Mouse (Mus musculus): Measurements from ENCODE around the gene Bicdl2. TPM values are rescaled to one million over a fixed set of nuclear protein-coding genes. Genes with fewer than 3 reads are reported as not detected.
A peak's percentile ranks its signal among the peaks of the same experiment; 100 is the strongest.

The Bicdl2 gene
- polyA plus RNA-seq, 1 experiment from 2014 or later, result 0.40 TPM

- Histone ChIP-seq H3K4me1 (peaks cover 44% of the 10 kb centered on the region), H3K4me3 (peak overlapping the region; percentile 72), H3K27ac (peak overlapping the region; percentile 90), H3K27me3 (ENCODE audit: insufficient read depth, poor library complexity, severe bottlenecking) (peaks cover 44% of the 10 kb centered on the region), H3K9me3 (no peaks in the 10 kb centered on the region), H3K36me3 (peaks cover 7% of the 10 kb centered on the region; the same call in 1 of the 2 replicates)
- DNase-seq (ENCODE audit: low spot score), result peak; percentile 80
- WGBS, result under 1% methylated on average over 37 of the region's 37 CpGs
Measured at GRCm38 (mm10) chr17:23676473-23677031, 16.2 kb downstream of the Bicdl2 start.

- H3K4me1 ChIP-seq, result peaks cover 44% of the 10 kb centered on the region
- DNase-seq (ENCODE audit: low spot score), result peak; percentile 95
- under 1% methylated on average over 34 of the region's 34 CpGs for WGBS
- H3K27ac ChIP-seq, result peak within 1 kb of the TSS; percentile 90
- peaks cover 3% of the 10 kb centered on the region; the same call in 1 of the 2 replicates for H3K36me3 ChIP-seq
- peaks cover 51% of the 10 kb centered on the region for H3K27me3 ChIP-seq (ENCODE audit: insufficient read depth, poor library complexity, severe bottlenecking)
- H3K9me3 ChIP-seq, result no peaks in the 10 kb centered on the region
- peak within 1 kb of the TSS; percentile 72 for H3K4me3 ChIP-seq
Measured at GRCm38 (mm10) chr17:23677236-23677679, 17.0 kb downstream of the Bicdl2 start, which contains the start of gene Tnfrsf12a. TSS of gene Tnfrsf12a (minus strand) at chr17:23677468.

DNA sequence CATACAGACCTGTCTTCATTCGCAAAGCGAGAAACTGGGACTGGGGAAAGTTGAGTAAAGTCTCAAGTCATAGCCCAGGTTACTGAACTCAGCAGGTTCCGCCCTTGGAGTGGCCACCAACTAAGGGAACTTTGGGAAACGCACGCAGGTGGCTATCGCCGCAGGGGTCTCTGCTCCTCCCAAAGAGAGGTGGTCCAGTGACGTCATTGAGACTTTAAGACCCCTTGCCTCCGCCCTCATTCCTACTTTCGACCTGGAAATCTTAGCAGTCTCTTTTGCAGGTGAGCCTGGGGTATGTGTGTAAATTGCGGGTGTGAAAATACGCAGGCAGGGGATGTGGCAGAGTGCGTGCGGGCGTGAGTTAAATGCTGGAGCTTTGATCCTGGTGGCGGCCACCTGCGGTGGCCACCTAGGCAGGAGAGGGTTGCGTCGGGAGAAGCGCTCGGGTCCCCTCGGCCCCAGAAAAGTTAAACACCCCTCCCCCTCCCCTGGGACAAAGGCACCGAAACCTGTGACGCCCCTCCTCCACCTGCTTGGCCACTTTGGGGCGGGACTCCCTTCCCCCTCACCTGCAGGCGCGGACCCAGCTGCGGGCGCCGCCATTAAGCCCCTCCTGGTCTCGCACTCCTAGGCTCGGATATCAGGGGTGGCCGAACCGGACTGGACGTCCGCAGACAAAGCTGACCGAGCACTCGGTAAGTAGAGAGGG, 19.0 kb downstream of the Bicdl2 start, which contains the start of gene Cldn6:
Gene Cldn6, plus strand, starts transcription at position 123 of the 709 bp plus-strand sequence.
- no peak for DNase-seq (ENCODE audit: low spot score)
- Histone ChIP-seq H3K27ac (no peak within 1 kb of the TSS), H3K27me3 (ENCODE audit: insufficient read depth, poor library complexity, severe bottlenecking) (peaks cover 71% of the 10 kb centered on the region), H3K9me3 (no peaks in the 10 kb centered on the region), H3K4me1 (peaks cover 52% of the 10 kb centered on the region), H3K4me3 (peak within 1 kb of the TSS; percentile 45), H3K36me3 (0 out of 2 replicates have a peak, but pooled peaks cover 3% of the 10 kb centered on the region)
- 4% methylated on average over 38 of the region's 38 CpGs for WGBS

GRCm38 (mm10) chr17:23680336-23680735, 20.0 kb downstream of the Bicdl2 start:
- H3K27ac ChIP-seq, result no peak overlapping the region
- peaks cover 75% of the 10 kb centered on the region for H3K27me3 ChIP-seq (ENCODE audit: insufficient read depth, poor library complexity, severe bottlenecking)

DNA sequence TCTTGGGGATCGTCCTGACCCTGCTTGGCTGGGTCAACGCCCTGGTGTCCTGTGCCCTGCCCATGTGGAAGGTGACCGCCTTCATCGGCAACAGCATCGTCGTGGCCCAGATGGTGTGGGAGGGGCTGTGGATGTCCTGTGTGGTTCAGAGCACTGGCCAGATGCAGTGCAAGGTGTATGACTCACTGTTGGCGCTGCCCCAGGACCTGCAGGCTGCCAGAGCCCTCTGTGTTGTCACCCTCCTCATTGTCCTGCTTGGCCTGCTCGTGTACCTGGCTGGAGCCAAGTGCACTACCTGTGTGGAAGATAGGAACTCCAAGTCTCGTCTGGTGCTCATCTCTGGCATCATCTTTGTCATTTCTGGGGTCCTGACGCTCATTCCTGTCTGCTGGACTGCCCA, 20.8 kb downstream of the Bicdl2 start:
- no peak overlapping the region; the same call in 1 of the 2 replicates for H3K4me3 ChIP-seq
- H3K4me1 ChIP-seq, result peaks cover 37% of the 10 kb centered on the region
- no peaks in the 10 kb centered on the region for H3K9me3 ChIP-seq
- no peaks in the 10 kb centered on the region for H3K36me3 ChIP-seq
- DNase-seq (ENCODE audit: low spot score), result no peak
- WGBS, result 59% methylated on average over 10 of the region's 10 CpGs
- H3K27ac ChIP-seq, result no peak overlapping the region
- peaks cover 77% of the 10 kb centered on the region for H3K27me3 ChIP-seq (ENCODE audit: insufficient read depth, poor library complexity, severe bottlenecking)

More at GRCm38 (mm10) chr17:23680336-23680735, 20.0 kb downstream of the Bicdl2 start:
- Histone ChIP-seq H3K4me1 (peaks cover 45% of the 10 kb centered on the region), H3K9me3 (no peaks in the 10 kb centered on the region), H3K36me3 (0 out of 2 replicates have a peak, but pooled peaks cover 3% of the 10 kb centered on the region), H3K4me3 (0 out of 2 replicates have a peak overlapping the region, but pooled peaks have one; percentile 45)
- WGBS, result 65% methylated on average over 9 of the region's 9 CpGs
- DNase-seq (ENCODE audit: low spot score), result no peak

DNA sequence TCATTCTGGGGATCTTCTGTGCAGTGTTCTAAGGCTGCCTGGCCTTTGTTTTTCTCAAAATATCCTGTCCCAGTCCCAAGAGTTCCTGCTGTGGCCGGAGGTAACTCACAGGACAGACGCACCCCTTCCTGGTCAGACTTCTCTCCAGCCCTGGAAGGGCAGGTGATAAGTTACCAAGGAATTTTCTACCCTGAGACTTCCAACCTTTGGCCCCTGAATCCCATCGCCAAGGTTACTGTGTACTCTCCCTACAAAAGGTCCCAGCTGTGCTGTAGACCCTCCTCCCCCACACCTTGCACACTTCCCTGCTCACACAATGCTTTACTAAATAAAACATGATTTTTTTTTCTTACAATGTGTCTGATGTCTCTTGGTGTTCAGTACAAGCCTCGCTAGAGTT, 21.8 kb downstream of the Bicdl2 start:
- WGBS, result 49% methylated on average over 4 of the region's 4 CpGs

GRCm38 (mm10) chr17:23682530-23682929, 22.2 kb downstream of the Bicdl2 start:
- Histone ChIP-seq H3K4me1 (peaks cover 26% of the 10 kb centered on the region), H3K36me3 (no peaks in the 10 kb centered on the region), H3K27me3 (ENCODE audit: insufficient read depth, poor library complexity, severe bottlenecking) (peaks cover 77% of the 10 kb centered on the region), H3K4me3 (peak overlapping the region; percentile 3; the same call in 1 of the 2 replicates), H3K9me3 (no peaks in the 10 kb centered on the region), H3K27ac (no peak overlapping the region)
- no peak for DNase-seq (ENCODE audit: low spot score)
- WGBS, result 54% methylated on average over 3 of the region's 3 CpGs

More for the DNA sequence above, 21.8 kb downstream of the Bicdl2 start:
- no peak for DNase-seq (ENCODE audit: low spot score)
- peaks cover 29% of the 10 kb centered on the region for H3K4me1 ChIP-seq
- no peak overlapping the region for H3K27ac ChIP-seq
- no peaks in the 10 kb centered on the region for H3K9me3 ChIP-seq
- peaks cover 77% of the 10 kb centered on the region for H3K27me3 ChIP-seq (ENCODE audit: insufficient read depth, poor library complexity, severe bottlenecking)
- no peak overlapping the region for H3K4me3 ChIP-seq
- no peaks in the 10 kb centered on the region for H3K36me3 ChIP-seq

DNA sequence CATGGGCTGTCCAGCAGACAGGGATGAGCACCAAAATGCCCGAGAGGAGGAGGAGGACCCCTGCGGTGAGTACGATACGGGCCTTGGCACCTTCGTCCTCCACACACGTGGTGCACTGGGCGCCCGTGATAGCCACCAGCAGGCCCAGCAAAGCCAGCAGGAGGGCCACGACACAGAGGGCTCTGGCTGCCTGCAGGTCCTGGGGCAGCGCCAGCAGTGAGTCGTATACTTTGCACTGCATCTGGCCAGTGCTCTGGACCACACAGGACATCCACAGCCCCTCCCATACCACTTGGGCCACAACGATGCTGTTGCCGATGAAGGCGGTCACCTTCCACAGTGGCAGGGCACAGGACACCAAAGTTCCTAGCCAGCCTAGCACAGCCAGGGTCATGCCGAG, 22.9 kb downstream of the Bicdl2 start:
- Histone ChIP-seq H3K9me3 (no peaks in the 10 kb centered on the region), H3K27ac (no peak overlapping the region), H3K36me3 (no peaks in the 10 kb centered on the region), H3K27me3 (ENCODE audit: insufficient read depth, poor library complexity, severe bottlenecking) (peaks cover 76% of the 10 kb centered on the region), H3K4me3 (0 out of 2 replicates have a peak overlapping the region, but pooled peaks have one; percentile 3), H3K4me1 (peaks cover 24% of the 10 kb centered on the region)
- 15% methylated on average over 15 of the region's 15 CpGs for WGBS
- DNase-seq (ENCODE audit: low spot score), result no peak

DNA sequence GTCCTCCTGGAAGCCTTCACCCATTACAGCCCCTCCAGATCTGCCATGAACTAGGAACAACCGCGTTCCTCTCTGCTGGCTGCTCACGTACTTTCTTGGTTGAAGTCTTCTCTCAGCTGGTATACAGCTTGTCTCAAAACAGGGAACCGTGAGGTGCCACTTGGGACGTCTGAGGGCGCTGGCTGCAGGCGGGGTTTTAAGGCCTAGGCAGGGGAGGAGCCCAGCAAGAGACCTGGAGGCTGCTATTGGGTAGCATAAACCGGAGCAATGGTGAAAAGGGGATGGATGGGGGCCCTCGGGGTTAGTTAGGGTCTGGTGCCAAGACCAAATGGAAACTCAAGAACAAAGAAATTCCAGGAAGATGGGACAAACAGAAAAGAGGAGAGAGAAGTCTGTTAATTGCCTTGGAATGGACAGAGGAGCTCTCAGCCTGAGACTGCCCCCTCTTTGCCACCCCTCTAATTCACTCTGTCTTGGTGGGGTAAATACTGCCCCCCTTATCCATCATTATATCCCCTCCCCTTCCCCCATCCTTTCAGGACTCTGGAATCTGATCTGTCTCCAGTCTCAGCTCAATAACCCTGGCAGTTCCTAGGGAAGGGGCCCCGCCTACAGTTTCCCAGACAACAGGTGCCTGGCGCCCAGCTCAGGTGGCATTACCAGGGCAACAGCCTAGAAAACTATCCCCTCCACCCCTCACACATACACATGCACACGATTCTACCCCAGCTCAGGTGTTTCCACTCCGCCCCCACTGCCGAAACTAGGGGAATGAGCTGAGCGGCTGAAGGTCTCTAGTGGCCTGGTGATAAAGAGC, 23.8 kb downstream of the Bicdl2 start, which contains the start of gene Cldn9:
Gene Cldn9, minus strand, starts transcription at position 171 of the 817 bp plus-strand sequence.
- peak within 1 kb of the TSS; percentile 3; the same call in 1 of the 2 replicates for H3K4me3 ChIP-seq
- no peak for DNase-seq (ENCODE audit: low spot score)

DNA sequence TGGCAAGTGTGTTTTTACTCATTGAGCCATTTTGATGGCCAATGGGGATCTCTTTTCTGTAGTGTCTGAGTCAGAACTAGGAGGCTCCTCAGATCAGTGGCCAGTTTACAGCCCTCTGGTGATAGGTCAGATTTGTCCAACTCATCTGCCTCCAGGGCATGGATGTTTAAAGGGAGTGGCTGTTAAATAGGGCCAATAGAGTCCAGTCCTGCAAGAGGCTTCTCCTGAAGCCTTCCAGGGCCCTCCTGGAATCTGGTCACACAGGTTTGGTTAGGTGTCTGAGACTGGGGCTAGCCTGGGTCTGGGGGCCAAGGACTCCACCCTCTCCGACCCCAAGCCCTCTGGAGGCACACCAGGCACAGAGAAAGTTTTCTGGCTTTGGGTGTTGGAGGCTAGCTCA, 34.2 kb downstream of the Bicdl2 start:
- 61% methylated on average over 1 of the region's 1 CpGs for WGBS
- H3K27me3 ChIP-seq (ENCODE audit: insufficient read depth, poor library complexity, severe bottlenecking), result peaks cover 58% of the 10 kb centered on the region
- no peak for DNase-seq (ENCODE audit: low spot score)

More for the DNA sequence above, 23.8 kb downstream of the Bicdl2 start, which contains the start of gene Cldn9:
- Histone ChIP-seq H3K36me3 (no peaks in the 10 kb centered on the region), H3K4me1 (peaks cover 24% of the 10 kb centered on the region), H3K27me3 (ENCODE audit: insufficient read depth, poor library complexity, severe bottlenecking) (peaks cover 67% of the 10 kb centered on the region), H3K9me3 (no peaks in the 10 kb centered on the region), H3K27ac (no peak within 1 kb of the TSS)
- 18% methylated on average over 15 of the region's 15 CpGs for WGBS

DNA sequence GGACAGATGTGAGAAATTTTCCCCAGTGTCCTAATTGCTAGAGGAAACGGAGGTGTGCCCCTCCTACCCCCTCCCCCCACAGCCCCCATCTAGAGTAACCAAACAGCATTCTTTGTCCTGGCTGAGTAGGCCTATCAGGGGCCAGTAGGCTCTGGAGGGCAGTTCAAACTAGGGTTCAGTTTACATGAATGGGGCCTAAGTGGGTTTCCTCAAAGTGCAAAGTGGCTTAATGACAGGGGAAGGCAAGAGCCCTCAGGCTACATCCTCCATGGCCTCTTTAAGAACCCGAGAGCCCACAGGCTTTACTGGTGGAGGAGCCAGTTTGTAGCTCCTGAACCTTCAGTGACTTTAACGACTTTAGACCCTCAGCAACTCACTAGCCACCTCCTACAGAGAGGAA, 35.5 kb downstream of the Bicdl2 start:
- no peaks in the 10 kb centered on the region for H3K36me3 ChIP-seq
- H3K4me1 ChIP-seq, result peaks cover 17% of the 10 kb centered on the region
- H3K9me3 ChIP-seq, result no peaks in the 10 kb centered on the region
- peaks cover 71% of the 10 kb centered on the region for H3K27me3 ChIP-seq (ENCODE audit: insufficient read depth, poor library complexity, severe bottlenecking)
- 9% methylated on average over 3 of the region's 3 CpGs for WGBS
- no peak overlapping the region for H3K27ac ChIP-seq
- no peak for DNase-seq (ENCODE audit: low spot score)
- no peak overlapping the region for H3K4me3 ChIP-seq

More for the DNA sequence above, 34.2 kb downstream of the Bicdl2 start:
- Histone ChIP-seq H3K4me1 (peaks cover 13% of the 10 kb centered on the region), H3K9me3 (no peaks in the 10 kb centered on the region), H3K36me3 (no peaks in the 10 kb centered on the region), H3K4me3 (no peak overlapping the region), H3K27ac (no peak overlapping the region)

Data from heart, embryonic 10.5 days (tissue).